In genomic region chr5:138277994-138278393, GRCm38 (mm10) we compare ENCODE assay signal across 20 mouse cellular contexts. TPM values are rescaled to one million over a fixed set of nuclear protein-coding genes. Genes with fewer than 3 reads are reported as not detected.
DNase-seq lines count a peak whose midpoint lies in the region; ATAC-seq and TF ChIP-seq lines count a peak whose summit lies in the region.
"Had no signal": no experiment of that assay in that cellular context is flagged by ENCODE, and none has a peak within 500 bp of the region (broad histone marks: within the 10 kb centered on the region; RNA-seq: fewer than 3 reads in every experiment).

No protein-coding gene starts in this region.

- TF ChIP-seq POLR2A in cerebellum, adult 2 months (IDR thresholded peaks at IDR 0.05; ENCODE audit: borderline replicate concordance, insufficient read depth, low read length): no peak

- WGBS in intestine, embryonic 14.5 days: 79% methylated on average over 7 of the region's 7 CpGs
- WGBS in intestine, embryonic 16.5 days: 87% methylated on average over 7 of the region's 7 CpGs
- WGBS in forebrain, embryonic 16.5 days: 88% methylated on average over 7 of the region's 7 CpGs
- WGBS in limb, embryonic 12.5 days: 86% methylated on average over 7 of the region's 7 CpGs
- WGBS in neural tube, embryonic 13.5 days: 90% methylated on average over 7 of the region's 7 CpGs
- WGBS in cerebellum, adult 2 months: 91% methylated on average over 7 of the region's 7 CpGs

- TF ChIP-seq CTCF in cerebellum, adult 2 months (IDR thresholded peaks at IDR 0.05; ENCODE audit: borderline replicate concordance, insufficient read depth, low read depth, low read length): no peak

- H3K27me3 ChIP-seq in intestine, embryonic 14.5 days (replicated peaks; ENCODE audit: control insufficient read depth, insufficient read depth, low read length): no peaks in the 10 kb centered on the region
- no peaks in the 10 kb centered on the region for H3K27me3 ChIP-seq in intestine, embryonic 16.5 days (replicated peaks; ENCODE audit: control insufficient read depth, insufficient read depth, low read length)
- H3K27me3 ChIP-seq in forebrain, embryonic 16.5 days (replicated peaks; ENCODE audit: control insufficient read depth, insufficient read depth, low read length): 0 out of 2 replicates have a peak, but pooled peaks cover 2% of the 10 kb centered on the region
- 0 out of 2 replicates have a peak, but pooled peaks cover 4% of the 10 kb centered on the region for H3K27me3 ChIP-seq in limb, embryonic 12.5 days
- 0 out of 2 replicates have a peak, but pooled peaks cover 5% of the 10 kb centered on the region for H3K27me3 ChIP-seq in neural tube, embryonic 13.5 days
- no peaks in the 10 kb centered on the region for H3K27me3 ChIP-seq in cerebellum, adult 2 months (ENCODE audit: control insufficient read depth, insufficient read depth, low read length)

- H3K4me1 ChIP-seq in intestine, embryonic 14.5 days (replicated peaks; ENCODE audit: control insufficient read depth, insufficient read depth, low read length): peaks cover 27% of the 10 kb centered on the region
- H3K4me1 ChIP-seq in intestine, embryonic 16.5 days (ENCODE audit: control insufficient read depth, insufficient read depth, low read length): peaks cover 10% of the 10 kb centered on the region
- H3K4me1 ChIP-seq in forebrain, embryonic 16.5 days (replicated peaks; ENCODE audit: control insufficient read depth, insufficient read depth, low read length): peaks cover 59% of the 10 kb centered on the region
- H3K4me1 ChIP-seq in limb, embryonic 12.5 days (replicated peaks): peaks cover 48% of the 10 kb centered on the region
- H3K4me1 ChIP-seq in neural tube, embryonic 13.5 days (replicated peaks): peaks cover 63% of the 10 kb centered on the region
- H3K4me1 ChIP-seq in cerebellum, adult 2 months (ENCODE audit: control insufficient read depth, insufficient read depth, low read length): no peaks in the 10 kb centered on the region

- H3K4me2 ChIP-seq in intestine, embryonic 14.5 days (ENCODE audit: low read length): no peak overlapping the region
- H3K4me2 ChIP-seq in intestine, embryonic 16.5 days (ENCODE audit: low read depth, low read length): no peak overlapping the region
- peak overlapping the region; percentile 93 for H3K4me2 ChIP-seq in forebrain, embryonic 16.5 days (ENCODE audit: low read length)
- peak overlapping the region; percentile 93 for H3K4me2 ChIP-seq in limb, embryonic 12.5 days
- H3K4me2 ChIP-seq in neural tube, embryonic 13.5 days: peak overlapping the region; percentile 93

- H3K4me3 ChIP-seq in intestine, embryonic 14.5 days (ENCODE audit: low read depth, low read length): no peak overlapping the region
- H3K4me3 ChIP-seq in intestine, embryonic 16.5 days (ENCODE audit: low read length): no peak overlapping the region
- H3K4me3 ChIP-seq in forebrain, embryonic 16.5 days (replicated peaks; ENCODE audit: low read length): peak overlapping the region; percentile 82
- peak overlapping the region; percentile 74 for H3K4me3 ChIP-seq in limb, embryonic 12.5 days (replicated peaks)
- peak overlapping the region; percentile 88 for H3K4me3 ChIP-seq in neural tube, embryonic 13.5 days
- H3K4me3 ChIP-seq in cerebellum, adult 2 months (replicated peaks; ENCODE audit: insufficient read depth, low read depth, low read length): no peak overlapping the region
- H3K4me3 ChIP-seq: gastrocnemius, adult 2 months had no signal

- peaks cover 8% of the 10 kb centered on the region; the same call in 1 of the 2 replicates for H3K9me3 ChIP-seq in intestine, embryonic 14.5 days (ENCODE audit: control insufficient read depth, low read length)
- peaks cover 9% of the 10 kb centered on the region for H3K9me3 ChIP-seq in intestine, embryonic 16.5 days (ENCODE audit: control insufficient read depth, low read length)
- H3K9me3 ChIP-seq in forebrain, embryonic 16.5 days (ENCODE audit: control insufficient read depth, low read length): peaks cover 7% of the 10 kb centered on the region
- H3K9me3 ChIP-seq in limb, embryonic 12.5 days: peaks cover 8% of the 10 kb centered on the region
- peaks cover 7% of the 10 kb centered on the region; the same call in 1 of the 2 replicates for H3K9me3 ChIP-seq in neural tube, embryonic 13.5 days
- H3K9me3 ChIP-seq: embryonic facial prominence, embryonic 15.5 days had no signal

- no peak overlapping the region for H3K9ac ChIP-seq in intestine, embryonic 14.5 days (ENCODE audit: low read length)
- no peak overlapping the region for H3K9ac ChIP-seq in intestine, embryonic 16.5 days (ENCODE audit: low read depth, low read length)
- H3K9ac ChIP-seq in forebrain, embryonic 16.5 days (replicated peaks; ENCODE audit: low read depth, low read length): peak overlapping the region; percentile 86
- no peak overlapping the region; the same call in 1 of the 2 replicates for H3K9ac ChIP-seq in limb, embryonic 12.5 days (replicated peaks)
- H3K9ac ChIP-seq in neural tube, embryonic 13.5 days: peak overlapping the region; percentile 94
- H3K9ac ChIP-seq: embryonic facial prominence, embryonic 15.5 days had no signal

- H3K36me3 ChIP-seq in intestine, embryonic 14.5 days (ENCODE audit: control insufficient read depth, insufficient read depth, low read length): peaks cover 12% of the 10 kb centered on the region
- no peaks in the 10 kb centered on the region for H3K36me3 ChIP-seq in intestine, embryonic 16.5 days (ENCODE audit: control insufficient read depth, insufficient read depth, low read length)
- 0 out of 2 replicates have a peak, but pooled peaks cover 13% of the 10 kb centered on the region for H3K36me3 ChIP-seq in forebrain, embryonic 16.5 days (ENCODE audit: control insufficient read depth, insufficient read depth)
- H3K36me3 ChIP-seq in limb, embryonic 12.5 days: peaks cover 44% of the 10 kb centered on the region
- peaks cover 45% of the 10 kb centered on the region for H3K36me3 ChIP-seq in neural tube, embryonic 13.5 days
- H3K36me3 ChIP-seq: G1E had no signal

- peak; percentile 48 for DNase-seq in intestine, embryonic 14.5 days (ENCODE audit: low spot score)
- no peak for DNase-seq in cerebellum, adult 2 months
- DNase-seq in thymus, postnatal 36 days: no peak
- DNase-seq in heart, adult 8-10 months (ENCODE audit: low spot score): no peak
- DNase-seq: cerebellum, adult 9-11 months; gastrocnemius, adult 2 months; kidney, adult 8-10 months; left cerebral cortex, postnatal 4 days; retina, postnatal 1 day; thymus, adult 2 months had no signal

- ATAC-seq in intestine, embryonic 14.5 days (replicated peaks; ENCODE audit: low FRiP score, low TSS enrichment, low read depth): no peak
- ATAC-seq in intestine, embryonic 16.5 days: no peak
- no peak for ATAC-seq in forebrain, embryonic 16.5 days
- no peak for ATAC-seq in limb, embryonic 12.5 days (ENCODE audit: insufficient number of reproducible peaks, insufficient read depth, low FRiP score, low TSS enrichment, low read depth)
- ATAC-seq in neural tube, embryonic 13.5 days (ENCODE audit: low read depth): no peak
- ATAC-seq: activated CD4-positive, CD25-positive, alpha-beta regulatory T cell, adult 4 months had no signal

- H3K27ac ChIP-seq in intestine, embryonic 14.5 days (ENCODE audit: low read depth): no peak overlapping the region
- H3K27ac ChIP-seq in intestine, embryonic 16.5 days (ENCODE audit: low read length): no peak overlapping the region
- no peak overlapping the region for H3K27ac ChIP-seq in forebrain, embryonic 16.5 days (ENCODE audit: low read length)
- no peak overlapping the region for H3K27ac ChIP-seq in limb, embryonic 12.5 days
- H3K27ac ChIP-seq in neural tube, embryonic 13.5 days (replicated peaks): 0 out of 2 replicates have a peak overlapping the region, but pooled peaks have one; percentile 14
- H3K27ac ChIP-seq in cerebellum, adult 2 months (ENCODE audit: insufficient read depth, low read length): no peak overlapping the region
- H3K27ac ChIP-seq: embryonic facial prominence, embryonic 15.5 days; gastrocnemius, adult 2 months had no signal

RNA-seq across cellular contexts. Expression of gene Gm43720, which starts 1.8 kb away (rescaled TPM):
- 0.12 and 0.17 TPM in 2 replicates for polyA plus RNA-seq in intestine, embryonic 14.5 days (2014; fragmentation: Nextera tagmentation; extraction: Ambion mirVana)
- polyA plus RNA-seq in intestine, embryonic 16.5 days (2015; fragmentation: Nextera tagmentation; extraction: Ambion mirVana): 0.06 TPM in 2 replicates
- 0.10 TPM in 1 of 2 replicates, not detected in the other for polyA plus RNA-seq in forebrain, embryonic 16.5 days (2015; fragmentation: Nextera tagmentation; extraction: Ambion mirVana)
- 0.12 and 0.25 TPM in 2 replicates for polyA plus RNA-seq in limb, embryonic 12.5 days (2016; fragmentation: Nextera tagmentation; extraction: Ambion mirVana)
- 0.08 TPM in 1 of 2 replicates, not detected in the other for polyA plus RNA-seq in neural tube, embryonic 13.5 days (2015; fragmentation: Nextera tagmentation; extraction: Ambion mirVana)
- polyA plus RNA-seq in cerebellum, adult 2 months (2012; rRNA removed): 0.03 and 0.05 TPM in 2 replicates
- not detected for total RNA-seq in heart, adult 8-10 months (2022)
- total RNA-seq: gastrocnemius, adult 2 months; layer of hippocampus, adult 8-10 months; monocyte, adult 5-6 weeks had no signal
- polyA plus RNA-seq: activated CD4-positive, CD25-positive, alpha-beta regulatory T cell, adult 4 months; G1E; spleen, adult 2 months had no signal

RNA-seq across cellular contexts. Expression of gene Gpc2, which starts 1.8 kb away (rescaled TPM):
- 3.4 and 4.9 TPM in 2 replicates for polyA plus RNA-seq in intestine, embryonic 14.5 days (2014; fragmentation: Nextera tagmentation; extraction: Ambion mirVana)
- 11.2 and 13.1 TPM in 2 replicates for polyA plus RNA-seq in intestine, embryonic 16.5 days (2015; fragmentation: Nextera tagmentation; extraction: Ambion mirVana)
- polyA plus RNA-seq in forebrain, embryonic 16.5 days (2015; fragmentation: Nextera tagmentation; extraction: Ambion mirVana): 212 and 245 TPM in 2 replicates
- 62.5 and 62.8 TPM in 2 replicates for polyA plus RNA-seq in limb, embryonic 12.5 days (2016; fragmentation: Nextera tagmentation; extraction: Ambion mirVana)
- polyA plus RNA-seq in neural tube, embryonic 13.5 days (2015; fragmentation: Nextera tagmentation; extraction: Ambion mirVana): 184 and 198 TPM in 2 replicates
- polyA plus RNA-seq in cerebellum, adult 2 months (2012; rRNA removed): 4.6 and 4.7 TPM in 2 replicates
- under 1 TPM in 2 of 4 experiments, not detected in 2; 0.22 to 0.34 TPM for total RNA-seq in heart, adult 8-10 months (2022)
- total RNA-seq: G1E had no signal
- polyA plus RNA-seq: activated CD4-positive, CD25-positive, alpha-beta regulatory T cell, adult 4 months; G1E had no signal

RNA-seq across cellular contexts. Expression of gene Stag3, which starts 2.0 kb away (rescaled TPM):
- polyA plus RNA-seq in intestine, embryonic 14.5 days (2014; fragmentation: Nextera tagmentation; extraction: Ambion mirVana): 3.0 and 4.6 TPM in 2 replicates
- polyA plus RNA-seq in intestine, embryonic 16.5 days (2015; fragmentation: Nextera tagmentation; extraction: Ambion mirVana): 2.0 and 3.2 TPM in 2 replicates
- polyA plus RNA-seq in forebrain, embryonic 16.5 days (2015; fragmentation: Nextera tagmentation; extraction: Ambion mirVana): 5.6 and 6.3 TPM in 2 replicates
- polyA plus RNA-seq in limb, embryonic 12.5 days (2016; fragmentation: Nextera tagmentation; extraction: Ambion mirVana): 8.2 and 9.2 TPM in 2 replicates
- polyA plus RNA-seq in neural tube, embryonic 13.5 days (2015; fragmentation: Nextera tagmentation; extraction: Ambion mirVana): 3.6 and 4.4 TPM in 2 replicates
- polyA plus RNA-seq in cerebellum, adult 2 months (2012; rRNA removed): 1.9 and 2.5 TPM in 2 replicates
- total RNA-seq in heart, adult 8-10 months (2022): not detected
- total RNA-seq: gastrocnemius, adult 2 months had no signal
- polyA plus RNA-seq: G1E had no signal

RNA-seq across cellular contexts. Expression of gene Gal3st4, which starts 5.4 kb away (rescaled TPM):
- 1.5 and 1.8 TPM in 2 replicates for polyA plus RNA-seq in intestine, embryonic 14.5 days (2014; fragmentation: Nextera tagmentation; extraction: Ambion mirVana)
- 0.80 and 0.92 TPM in 2 replicates for polyA plus RNA-seq in intestine, embryonic 16.5 days (2015; fragmentation: Nextera tagmentation; extraction: Ambion mirVana)
- polyA plus RNA-seq in forebrain, embryonic 16.5 days (2015; fragmentation: Nextera tagmentation; extraction: Ambion mirVana): 1.6 and 2.4 TPM in 2 replicates
- 4.0 and 4.5 TPM in 2 replicates for polyA plus RNA-seq in limb, embryonic 12.5 days (2016; fragmentation: Nextera tagmentation; extraction: Ambion mirVana)
- polyA plus RNA-seq in neural tube, embryonic 13.5 days (2015; fragmentation: Nextera tagmentation; extraction: Ambion mirVana): 3.2 TPM in 2 replicates
- polyA plus RNA-seq in cerebellum, adult 2 months (2012; rRNA removed): 1.5 and 2.0 TPM in 2 replicates
- under 1 TPM in 1 of 4 experiments, not detected in 3; 0.17 TPM for total RNA-seq in heart, adult 8-10 months (2022)
- total RNA-seq: monocyte, adult 5-6 weeks had no signal
- polyA plus RNA-seq: G1E had no signal

RNA-seq across cellular contexts. Expression of gene BC037034, which starts 14.2 kb away (rescaled TPM):
- 4.4 and 7.5 TPM in 2 replicates for polyA plus RNA-seq in intestine, embryonic 14.5 days (2014; fragmentation: Nextera tagmentation; extraction: Ambion mirVana)
- polyA plus RNA-seq in intestine, embryonic 16.5 days (2015; fragmentation: Nextera tagmentation; extraction: Ambion mirVana): 3.7 and 3.9 TPM in 2 replicates
- 11.1 and 14.0 TPM in 2 replicates for polyA plus RNA-seq in forebrain, embryonic 16.5 days (2015; fragmentation: Nextera tagmentation; extraction: Ambion mirVana)
- 9.7 and 11.0 TPM in 2 replicates for polyA plus RNA-seq in limb, embryonic 12.5 days (2016; fragmentation: Nextera tagmentation; extraction: Ambion mirVana)
- polyA plus RNA-seq in neural tube, embryonic 13.5 days (2015; fragmentation: Nextera tagmentation; extraction: Ambion mirVana): 17.3 and 18.3 TPM in 2 replicates
- 90.1 and 92.0 TPM in 2 replicates for polyA plus RNA-seq in cerebellum, adult 2 months (2012; rRNA removed)
- total RNA-seq in heart, adult 8-10 months (2022): 1 to 10 TPM; 2.7 to 4.4 (median 3.4) TPM

Comparison
In these comparisons a context has a peak if more than half of its experiments do, and no peak if none do; other contexts are left out.
1. H3K4me2 ChIP-seq: peak in forebrain, embryonic 16.5 days (single experiment), limb, embryonic 12.5 days (single experiment) and neural tube, embryonic 13.5 days (single experiment); none in intestine, embryonic 14.5 days (single experiment) and intestine, embryonic 16.5 days (single experiment).
2. H3K4me3 ChIP-seq: peak in forebrain, embryonic 16.5 days (single experiment), limb, embryonic 12.5 days (single experiment) and neural tube, embryonic 13.5 days (single experiment); none in intestine, embryonic 14.5 days (single experiment), intestine, embryonic 16.5 days (single experiment) and cerebellum, adult 2 months (single experiment).
3. H3K9ac ChIP-seq: peak in forebrain, embryonic 16.5 days (single experiment) and neural tube, embryonic 13.5 days (single experiment); none in intestine, embryonic 14.5 days (single experiment), intestine, embryonic 16.5 days (single experiment) and limb, embryonic 12.5 days (single experiment).